Mouse (Mus musculus): Measurements from ENCODE around the gene Lmo2. TPM values are rescaled to one million over a fixed set of nuclear protein-coding genes. Genes with fewer than 3 reads are reported as not detected.

The Lmo2 gene
- polyA plus RNA-seq, 1 experiment: not detected

DNA sequence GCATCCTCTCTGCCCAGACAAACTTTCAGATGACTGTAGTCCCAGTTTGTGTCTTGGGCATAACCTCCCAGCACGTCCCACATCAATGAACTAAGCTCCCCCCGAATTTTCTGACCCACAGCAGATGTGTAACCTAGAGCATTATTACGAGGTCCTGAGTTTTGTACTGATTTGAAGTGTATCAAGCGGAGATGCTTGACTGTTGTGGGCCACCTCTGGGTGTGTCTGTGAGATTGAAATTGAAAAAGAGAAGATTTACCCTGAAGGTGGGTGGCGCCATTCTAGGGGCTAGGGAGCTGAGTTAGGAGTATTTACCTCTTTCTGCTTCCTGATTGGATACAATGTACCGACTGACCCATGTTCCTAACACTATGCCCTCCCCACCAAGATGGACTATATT, 31.9 kb downstream of the Lmo2 start:
- no peak for TF ChIP-seq MAX (IDR thresholded peaks at IDR 0.05)
- TF ChIP-seq MYOD1 (IDR thresholded peaks at IDR 0.05; ENCODE audit: control insufficient read depth, insufficient read length, low read depth): no peak
- no peak for TF ChIP-seq MYOG (IDR thresholded peaks at IDR 0.05; ENCODE audit: control insufficient read depth, extremely low read depth, insufficient read length)
- no peak for TF ChIP-seq USF1 (IDR thresholded peaks at IDR 0.05; ENCODE audit: low read depth)
- TF ChIP-seq FOSL1 (IDR thresholded peaks at IDR 0.05; ENCODE audit: insufficient read depth, low read length, poor library complexity, severe bottlenecking): no peak
- no peak for TF ChIP-seq CEBPB (IDR thresholded peaks at IDR 0.05; ENCODE audit: low read depth)
- no peak for TF ChIP-seq CTCF (IDR thresholded peaks at IDR 0.05; ENCODE audit: control insufficient read depth, insufficient read depth, insufficient read length)
- Histone ChIP-seq H3K79me3 (ENCODE audit: low read depth) (no peaks in the 10 kb centered on the region), H3K27me3 (ENCODE audit: control insufficient read depth, insufficient read depth, insufficient read length) (peaks cover 44% of the 10 kb centered on the region)

DNA sequence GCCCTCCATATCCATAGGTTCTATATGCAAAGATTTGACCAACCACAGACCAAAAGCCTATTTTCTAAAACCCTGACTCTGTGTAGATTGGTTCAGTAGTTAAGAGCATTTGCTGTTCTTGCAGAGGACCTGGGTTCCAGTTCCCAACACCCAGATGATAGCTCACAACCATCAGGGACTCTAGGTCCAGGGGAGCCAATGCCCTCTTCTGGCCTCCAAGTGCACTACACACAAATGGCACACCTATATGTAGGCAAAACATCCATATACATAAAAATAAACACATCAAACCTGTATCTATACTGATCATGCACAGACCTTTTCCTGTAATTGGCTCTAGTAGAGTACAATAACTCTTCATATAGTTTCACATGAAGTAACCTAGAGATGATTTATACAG, 33.5 kb downstream of the Lmo2 start:
- Histone ChIP-seq H3K79me2 (ENCODE audit: control insufficient read depth, insufficient read depth) (no peaks in the 10 kb centered on the region), H3K4me3 (ENCODE audit: insufficient read depth, poor library complexity, severe bottlenecking) (no peak overlapping the region), H3K36me3 (ENCODE audit: control insufficient read depth, insufficient read depth) (no peaks in the 10 kb centered on the region), H3K27me3 (ENCODE audit: control insufficient read depth, insufficient read depth, insufficient read length) (peaks cover 36% of the 10 kb centered on the region), H3ac (ENCODE audit: control insufficient read depth, insufficient read length, low read depth) (no peak overlapping the region), H3K79me3 (ENCODE audit: low read depth) (no peaks in the 10 kb centered on the region)
- no peak for TF ChIP-seq USF1 (IDR thresholded peaks at IDR 0.05; ENCODE audit: low read depth)
- TF ChIP-seq CTCF (IDR thresholded peaks at IDR 0.05; ENCODE audit: control insufficient read depth, insufficient read depth, insufficient read length): no peak

More for the DNA sequence above, 31.9 kb downstream of the Lmo2 start:
- Histone ChIP-seq H3K79me2 (ENCODE audit: control insufficient read depth, insufficient read depth) (no peaks in the 10 kb centered on the region), H3K36me3 (ENCODE audit: control insufficient read depth, insufficient read depth) (no peaks in the 10 kb centered on the region), H3K4me3 (ENCODE audit: insufficient read depth, poor library complexity, severe bottlenecking) (no peak overlapping the region), H3ac (ENCODE audit: control insufficient read depth, insufficient read length, low read depth) (no peak overlapping the region)

DNA sequence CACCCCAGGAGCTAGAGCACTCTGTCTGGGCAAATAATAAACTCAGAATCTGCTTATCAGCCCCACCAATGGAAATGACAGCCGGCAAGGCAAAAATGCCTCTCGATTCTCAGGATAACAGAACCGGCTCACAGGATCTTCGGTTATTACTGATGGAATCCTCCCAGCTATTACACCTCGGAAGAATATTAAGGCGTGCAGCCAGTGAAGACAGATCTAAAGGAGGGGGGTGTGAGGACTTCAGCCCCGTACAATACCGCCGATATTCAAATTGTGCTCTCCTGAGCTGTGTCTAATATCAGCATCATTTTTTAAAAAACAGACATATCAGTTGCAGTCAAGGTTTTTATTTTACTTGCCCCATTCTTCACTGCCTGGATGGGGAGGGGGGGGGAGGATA, 34.4 kb downstream of the Lmo2 start:
- no peaks in the 10 kb centered on the region for H3K79me2 ChIP-seq (ENCODE audit: control insufficient read depth, insufficient read depth)
- H3ac ChIP-seq (ENCODE audit: control insufficient read depth, insufficient read length, low read depth): no peak overlapping the region
- no peaks in the 10 kb centered on the region for H3K36me3 ChIP-seq (ENCODE audit: control insufficient read depth, insufficient read depth)
- peaks cover 27% of the 10 kb centered on the region for H3K27me3 ChIP-seq (ENCODE audit: control insufficient read depth, insufficient read depth, insufficient read length)
- H3K4me3 ChIP-seq (ENCODE audit: insufficient read depth, poor library complexity, severe bottlenecking): no peak overlapping the region
- TF ChIP-seq CEBPB (IDR thresholded peaks at IDR 0.05; ENCODE audit: low read depth): no peak
- TF ChIP-seq USF1 (IDR thresholded peaks at IDR 0.05; ENCODE audit: low read depth): no peak
- TF ChIP-seq MYOD1 (IDR thresholded peaks at IDR 0.05; ENCODE audit: control insufficient read depth, insufficient read length, low read depth): no peak
- no peak for TF ChIP-seq CTCF (IDR thresholded peaks at IDR 0.05; ENCODE audit: control insufficient read depth, insufficient read depth, insufficient read length)
- TF ChIP-seq MAX (IDR thresholded peaks at IDR 0.05): no peak
- no peak for TF ChIP-seq MYOG (IDR thresholded peaks at IDR 0.05; ENCODE audit: control insufficient read depth, extremely low read depth, insufficient read length)
- TF ChIP-seq FOSL1 (IDR thresholded peaks at IDR 0.05; ENCODE audit: insufficient read depth, low read length, poor library complexity, severe bottlenecking): no peak
- H3K79me3 ChIP-seq (ENCODE audit: low read depth): no peaks in the 10 kb centered on the region

DNA sequence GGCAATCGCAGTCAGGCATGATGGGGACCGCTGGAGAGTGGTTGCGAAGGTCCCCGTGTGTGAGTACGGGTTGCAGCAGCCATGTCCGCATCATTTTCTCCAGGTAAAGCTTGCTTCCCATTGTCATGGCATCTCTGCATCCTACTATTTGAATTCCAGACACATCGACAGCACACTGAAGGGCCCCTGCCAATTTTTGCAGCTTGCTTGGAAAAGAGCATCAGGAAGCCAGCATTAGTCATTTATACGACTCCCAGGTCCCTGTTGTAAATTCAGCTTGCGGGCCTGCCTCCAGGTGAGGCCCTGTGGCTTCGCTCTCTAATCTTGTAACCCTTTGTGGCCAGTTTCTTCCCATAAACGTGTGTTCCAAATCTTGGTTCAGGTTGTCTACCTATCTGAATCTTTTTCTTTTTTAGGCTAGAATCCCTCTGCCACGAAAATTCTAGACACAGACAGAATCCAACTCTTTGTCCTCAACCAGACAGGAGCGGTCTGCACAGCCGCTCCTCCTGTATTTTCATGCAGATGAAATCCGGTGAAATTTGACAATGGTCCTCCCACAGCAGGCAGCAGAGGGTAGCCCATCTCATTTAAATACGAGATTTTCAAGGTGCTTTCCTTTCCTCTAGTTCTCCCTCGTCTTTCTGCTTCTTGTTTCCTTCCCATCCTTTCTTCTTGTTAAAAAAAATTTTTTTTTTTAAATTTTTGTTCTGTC, 35.0 kb downstream of the Lmo2 start:
- H3K27me3 ChIP-seq (ENCODE audit: control insufficient read depth, insufficient read depth, insufficient read length): peaks cover 28% of the 10 kb centered on the region
- H3K79me3 ChIP-seq (ENCODE audit: low read depth): no peaks in the 10 kb centered on the region
- no peak overlapping the region for H3ac ChIP-seq (ENCODE audit: control insufficient read depth, insufficient read length, low read depth)
- no peak overlapping the region for H3K4me3 ChIP-seq (ENCODE audit: insufficient read depth, poor library complexity, severe bottlenecking)
- no peak for TF ChIP-seq CTCF (IDR thresholded peaks at IDR 0.05; ENCODE audit: control insufficient read depth, insufficient read depth, insufficient read length)
- no peak for TF ChIP-seq USF1 (IDR thresholded peaks at IDR 0.05; ENCODE audit: low read depth)
- no peak for TF ChIP-seq CEBPB (IDR thresholded peaks at IDR 0.05; ENCODE audit: low read depth)
- TF ChIP-seq MYOD1 (IDR thresholded peaks at IDR 0.05; ENCODE audit: control insufficient read depth, insufficient read length, low read depth): no peak
- TF ChIP-seq MYOG (IDR thresholded peaks at IDR 0.05; ENCODE audit: control insufficient read depth, extremely low read depth, insufficient read length): no peak
- no peak for TF ChIP-seq MAX (IDR thresholded peaks at IDR 0.05)
- TF ChIP-seq FOSL1 (IDR thresholded peaks at IDR 0.05; ENCODE audit: insufficient read depth, low read length, poor library complexity, severe bottlenecking): no peak
- no peaks in the 10 kb centered on the region for H3K79me2 ChIP-seq (ENCODE audit: control insufficient read depth, insufficient read depth)
- no peaks in the 10 kb centered on the region for H3K36me3 ChIP-seq (ENCODE audit: control insufficient read depth, insufficient read depth)

DNA sequence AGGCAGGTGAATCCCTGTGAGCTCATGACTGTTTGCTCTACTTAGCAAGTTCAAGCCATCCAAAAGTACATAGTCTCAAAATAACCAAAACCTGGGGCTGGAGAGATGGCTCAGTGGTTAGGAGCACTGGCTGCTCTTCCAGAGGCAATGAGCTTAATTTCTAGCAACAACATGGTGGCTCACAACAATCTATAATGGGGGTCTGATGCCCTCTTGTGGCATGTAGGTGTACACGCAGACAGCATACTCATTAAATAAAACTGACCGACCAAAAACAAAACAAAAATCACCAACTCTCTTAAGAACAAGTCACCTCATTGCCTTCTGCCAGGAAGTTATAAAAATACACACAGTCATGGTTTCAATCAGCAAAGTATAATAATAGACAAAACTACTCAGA, 43.3 kb downstream of the Lmo2 start:
- TF ChIP-seq FOSL1 (IDR thresholded peaks at IDR 0.05; ENCODE audit: insufficient read depth, low read length, poor library complexity, severe bottlenecking): no peak
- no peak for TF ChIP-seq USF1 (IDR thresholded peaks at IDR 0.05; ENCODE audit: low read depth)
- no peak for TF ChIP-seq CEBPB (IDR thresholded peaks at IDR 0.05; ENCODE audit: low read depth)
- TF ChIP-seq MYOD1 (IDR thresholded peaks at IDR 0.05; ENCODE audit: control insufficient read depth, insufficient read length, low read depth): no peak
- TF ChIP-seq MYOG (IDR thresholded peaks at IDR 0.05; ENCODE audit: control insufficient read depth, extremely low read depth, insufficient read length): no peak
- TF ChIP-seq MAX (IDR thresholded peaks at IDR 0.05): no peak
- no peaks in the 10 kb centered on the region for H3K79me2 ChIP-seq (ENCODE audit: control insufficient read depth, insufficient read depth)
- no peaks in the 10 kb centered on the region for H3K36me3 ChIP-seq (ENCODE audit: control insufficient read depth, insufficient read depth)
- no peaks in the 10 kb centered on the region for H3K79me3 ChIP-seq (ENCODE audit: low read depth)
- no peak overlapping the region for H3K4me3 ChIP-seq (ENCODE audit: insufficient read depth, poor library complexity, severe bottlenecking)
- H3ac ChIP-seq (ENCODE audit: control insufficient read depth, insufficient read length, low read depth): no peak overlapping the region
- peaks cover 15% of the 10 kb centered on the region for H3K27me3 ChIP-seq (ENCODE audit: control insufficient read depth, insufficient read depth, insufficient read length)

DNA sequence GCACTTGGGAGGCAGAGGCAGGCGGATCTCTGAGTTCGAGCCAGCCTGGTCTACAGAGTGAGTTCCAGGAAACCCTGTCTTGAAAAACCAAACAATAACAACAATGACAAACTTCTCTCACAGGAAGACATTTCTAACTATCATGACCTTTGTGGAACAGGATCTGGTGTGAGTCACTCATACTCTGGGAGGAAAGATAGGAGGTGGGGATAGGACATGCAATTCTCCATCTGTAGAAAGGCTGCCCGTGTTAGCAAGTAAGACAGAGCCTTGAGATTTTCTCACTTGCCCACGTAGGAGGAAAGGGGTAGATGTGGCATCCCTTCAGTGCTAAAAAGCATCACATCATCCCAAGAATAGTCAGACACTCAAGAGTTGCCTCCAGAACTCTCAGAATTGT, 44.1 kb downstream of the Lmo2 start:
- H3K4me3 ChIP-seq (ENCODE audit: insufficient read depth, poor library complexity, severe bottlenecking): no peak overlapping the region
- peaks cover 20% of the 10 kb centered on the region for H3K27me3 ChIP-seq (ENCODE audit: control insufficient read depth, insufficient read depth, insufficient read length)

More for the DNA sequence above, 44.1 kb downstream of the Lmo2 start:
- H3K36me3 ChIP-seq (ENCODE audit: control insufficient read depth, insufficient read depth): no peaks in the 10 kb centered on the region
- TF ChIP-seq MYOG (IDR thresholded peaks at IDR 0.05; ENCODE audit: control insufficient read depth, extremely low read depth, insufficient read length): no peak
- H3K79me2 ChIP-seq (ENCODE audit: control insufficient read depth, insufficient read depth): no peaks in the 10 kb centered on the region
- H3K79me3 ChIP-seq (ENCODE audit: low read depth): no peaks in the 10 kb centered on the region
- H3ac ChIP-seq (ENCODE audit: control insufficient read depth, insufficient read length, low read depth): no peak overlapping the region
